Mouse (Mus musculus): Measurements from ENCODE around the gene Id1. TPM values are rescaled to one million over a fixed set of nuclear protein-coding genes. Genes with fewer than 3 reads are reported as not detected.

The Id1 gene
- 101 and 109 TPM in 2 replicates for polyA plus RNA-seq (2014; fragmentation: Nextera tagmentation; extraction: Ambion mirVana)

GRCm38 (mm10) chr2:152736090-152736601 lies at the start of gene Id1:
Gene Id1, plus strand, starts transcription at chr2:152736251.
- WGBS, result under 1% methylated on average over 28 of the region's 28 CpGs
- Histone ChIP-seq H3K4me1 (replicated peaks; ENCODE audit: control insufficient read depth, insufficient read depth, low read length) (peaks cover 47% of the 10 kb centered on the region), H3K27ac (ENCODE audit: low read depth) (peak within 1 kb of the TSS; percentile 99)

GRCm38 (mm10) chr2:152686399-152686798 lies 49.7 kb upstream of the Id1 start:
- H3K4me3 ChIP-seq (ENCODE audit: low read depth, low read length), result peak overlapping the region; percentile 32
- H3K9ac ChIP-seq (ENCODE audit: low read length), result 0 out of 2 replicates have a peak overlapping the region, but pooled peaks have one; percentile 25
- DNase-seq (ENCODE audit: low spot score) (no peak), ATAC-seq (replicated peaks; ENCODE audit: low FRiP score, low TSS enrichment, low read depth) (peak; percentile 9; the same call in 1 of the 2 replicates)
- H3K9me3 ChIP-seq (ENCODE audit: control insufficient read depth, low read length), result peaks cover 12% of the 10 kb centered on the region; the same call in 1 of the 2 replicates
- 63% methylated on average over 12 of the region's 12 CpGs for WGBS
- peak overlapping the region; percentile 46 for H3K4me2 ChIP-seq (ENCODE audit: low read length)
- no peaks in the 10 kb centered on the region for H3K27me3 ChIP-seq (replicated peaks; ENCODE audit: control insufficient read depth, insufficient read depth, low read length)
- H3K4me1 ChIP-seq (replicated peaks; ENCODE audit: control insufficient read depth, insufficient read depth, low read length), result no peaks in the 10 kb centered on the region; the same call in 1 of the 2 replicates
- peak overlapping the region; percentile 47; the same call in 1 of the 2 replicates for H3K27ac ChIP-seq (ENCODE audit: low read depth)
- peaks cover 95% of the 10 kb centered on the region for H3K36me3 ChIP-seq (ENCODE audit: control insufficient read depth, insufficient read depth, low read length)

More at GRCm38 (mm10) chr2:152736090-152736601, at the start of gene Id1:
- H3K9ac ChIP-seq (ENCODE audit: low read length), result peak within 1 kb of the TSS; percentile 91
- H3K4me2 ChIP-seq (ENCODE audit: low read length), result peak within 1 kb of the TSS; percentile 85
- peak within 1 kb of the TSS; percentile 67 for H3K4me3 ChIP-seq (ENCODE audit: low read depth, low read length)
- H3K27me3 ChIP-seq (replicated peaks; ENCODE audit: control insufficient read depth, insufficient read depth, low read length), result no peaks in the 10 kb centered on the region
- H3K9me3 ChIP-seq (ENCODE audit: control insufficient read depth, low read length), result no peaks in the 10 kb centered on the region
- peak; percentile 98 for DNase-seq (ENCODE audit: low spot score)
- 0 out of 2 replicates have a peak, but pooled peaks cover 3% of the 10 kb centered on the region for H3K36me3 ChIP-seq (ENCODE audit: control insufficient read depth, insufficient read depth, low read length)
- ATAC-seq (replicated peaks; ENCODE audit: low FRiP score, low TSS enrichment, low read depth), result peak; percentile 66

GRCm38 (mm10) chr2:152686806-152687267 lies 49.2 kb upstream of the Id1 start, which contains the start of gene Mcts2:
Gene Mcts2, plus strand, starts transcription at chr2:152687035.
- DNase-seq (ENCODE audit: low spot score) (peak; percentile 89), ATAC-seq (replicated peaks; ENCODE audit: low FRiP score, low TSS enrichment, low read depth) (peak; percentile 95)
- Histone ChIP-seq H3K4me1 (replicated peaks; ENCODE audit: control insufficient read depth, insufficient read depth, low read length) (no peaks in the 10 kb centered on the region; the same call in 1 of the 2 replicates), H3K36me3 (ENCODE audit: control insufficient read depth, insufficient read depth, low read length) (peaks cover 90% of the 10 kb centered on the region), H3K4me3 (ENCODE audit: low read depth, low read length) (peak within 1 kb of the TSS; percentile 32), H3K9me3 (ENCODE audit: control insufficient read depth, low read length) (peaks cover 12% of the 10 kb centered on the region; the same call in 1 of the 2 replicates), H3K27me3 (replicated peaks; ENCODE audit: control insufficient read depth, insufficient read depth, low read length) (no peaks in the 10 kb centered on the region), H3K27ac (ENCODE audit: low read depth) (peak within 1 kb of the TSS; percentile 47; the same call in 1 of the 2 replicates), H3K4me2 (ENCODE audit: low read length) (peak within 1 kb of the TSS; percentile 54), H3K9ac (ENCODE audit: low read length) (peak within 1 kb of the TSS; percentile 25)
- WGBS, result 52% methylated on average over 45 of the region's 45 CpGs

- DNase-seq (ENCODE audit: low spot score) (no peak), ATAC-seq (replicated peaks; ENCODE audit: low FRiP score, low TSS enrichment, low read depth) (no peak)
- peaks cover 4% of the 10 kb centered on the region; the same call in 1 of the 2 replicates for H3K9me3 ChIP-seq (ENCODE audit: control insufficient read depth, low read length)
Observed at GRCm38 (mm10) chr2:152691564-152692217, 44.4 kb upstream of the Id1 start.

GRCm38 (mm10) chr2:152693233-152693632 lies 42.8 kb upstream of the Id1 start:
- no peaks in the 10 kb centered on the region for H3K9me3 ChIP-seq (ENCODE audit: control insufficient read depth, low read length)
- peak; percentile 86 for DNase-seq (ENCODE audit: low spot score)
- peak overlapping the region; percentile 40 for H3K4me2 ChIP-seq (ENCODE audit: low read length)
- H3K27ac ChIP-seq (ENCODE audit: low read depth), result peak overlapping the region; percentile 35; the same call in 1 of the 2 replicates
- 15% methylated on average over 9 of the region's 9 CpGs for WGBS
- H3K27me3 ChIP-seq (replicated peaks; ENCODE audit: control insufficient read depth, insufficient read depth, low read length), result no peaks in the 10 kb centered on the region
- peak overlapping the region; percentile 11; the same call in 1 of the 2 replicates for H3K9ac ChIP-seq (ENCODE audit: low read length)
- no peak overlapping the region for H3K4me3 ChIP-seq (ENCODE audit: low read depth, low read length)
- 0 out of 2 replicates have a peak, but pooled peaks have one; percentile 24 for ATAC-seq (replicated peaks; ENCODE audit: low FRiP score, low TSS enrichment, low read depth)
- peaks cover 3% of the 10 kb centered on the region; the same call in 1 of the 2 replicates for H3K4me1 ChIP-seq (replicated peaks; ENCODE audit: control insufficient read depth, insufficient read depth, low read length)
- peaks cover 62% of the 10 kb centered on the region for H3K36me3 ChIP-seq (ENCODE audit: control insufficient read depth, insufficient read depth, low read length)

More at GRCm38 (mm10) chr2:152691564-152692217, 44.4 kb upstream of the Id1 start:
- H3K4me1 ChIP-seq (replicated peaks; ENCODE audit: control insufficient read depth, insufficient read depth, low read length), result peaks cover 3% of the 10 kb centered on the region; the same call in 1 of the 2 replicates
- H3K4me2 ChIP-seq (ENCODE audit: low read length), result no peak overlapping the region
- peaks cover 67% of the 10 kb centered on the region for H3K36me3 ChIP-seq (ENCODE audit: control insufficient read depth, insufficient read depth, low read length)
- no peak overlapping the region for H3K4me3 ChIP-seq (ENCODE audit: low read depth, low read length)
- WGBS, result 75% methylated on average over 7 of the region's 7 CpGs
- no peaks in the 10 kb centered on the region for H3K27me3 ChIP-seq (replicated peaks; ENCODE audit: control insufficient read depth, insufficient read depth, low read length)
- no peak overlapping the region for H3K27ac ChIP-seq (ENCODE audit: low read depth)
- H3K9ac ChIP-seq (ENCODE audit: low read length), result no peak overlapping the region

- ATAC-seq (replicated peaks; ENCODE audit: low FRiP score, low TSS enrichment, low read depth), result no peak
- DNase-seq (ENCODE audit: low spot score), result no peak
- peaks cover 3% of the 10 kb centered on the region; the same call in 1 of the 2 replicates for H3K4me1 ChIP-seq (replicated peaks; ENCODE audit: control insufficient read depth, insufficient read depth, low read length)
- H3K27me3 ChIP-seq (replicated peaks; ENCODE audit: control insufficient read depth, insufficient read depth, low read length), result no peaks in the 10 kb centered on the region
- H3K9me3 ChIP-seq (ENCODE audit: control insufficient read depth, low read length), result no peaks in the 10 kb centered on the region
- no peak overlapping the region; the same call in 1 of the 2 replicates for H3K9ac ChIP-seq (ENCODE audit: low read length)
- no peak overlapping the region for H3K4me3 ChIP-seq (ENCODE audit: low read depth, low read length)
- peaks cover 62% of the 10 kb centered on the region for H3K36me3 ChIP-seq (ENCODE audit: control insufficient read depth, insufficient read depth, low read length)
- 87% methylated on average over 13 of the region's 13 CpGs for WGBS
- peak overlapping the region; percentile 35; the same call in 1 of the 2 replicates for H3K27ac ChIP-seq (ENCODE audit: low read depth)
- peak overlapping the region; percentile 40 for H3K4me2 ChIP-seq (ENCODE audit: low read length)
Observed at GRCm38 (mm10) chr2:152693735-152694134, 42.3 kb upstream of the Id1 start.

- 71% methylated on average over 7 of the region's 7 CpGs for WGBS
- H3K9ac ChIP-seq (ENCODE audit: low read length), result no peak overlapping the region
- H3K36me3 ChIP-seq (ENCODE audit: control insufficient read depth, insufficient read depth, low read length), result peaks cover 61% of the 10 kb centered on the region
- no peak overlapping the region for H3K4me3 ChIP-seq (ENCODE audit: low read depth, low read length)
- H3K4me2 ChIP-seq (ENCODE audit: low read length), result no peak overlapping the region
- ATAC-seq (replicated peaks; ENCODE audit: low FRiP score, low TSS enrichment, low read depth), result no peak
- H3K9me3 ChIP-seq (ENCODE audit: control insufficient read depth, low read length), result no peaks in the 10 kb centered on the region
- H3K4me1 ChIP-seq (replicated peaks; ENCODE audit: control insufficient read depth, insufficient read depth, low read length), result peaks cover 3% of the 10 kb centered on the region; the same call in 1 of the 2 replicates
- H3K27me3 ChIP-seq (replicated peaks; ENCODE audit: control insufficient read depth, insufficient read depth, low read length), result no peaks in the 10 kb centered on the region
- no peak overlapping the region for H3K27ac ChIP-seq (ENCODE audit: low read depth)
- DNase-seq (ENCODE audit: low spot score), result no peak
Observed at GRCm38 (mm10) chr2:152694708-152695107, 41.3 kb upstream of the Id1 start.

GRCm38 (mm10) chr2:152696016-152696415 lies 40.0 kb upstream of the Id1 start:
- H3K4me2 ChIP-seq (ENCODE audit: low read length), result no peak overlapping the region
- ATAC-seq (replicated peaks; ENCODE audit: low FRiP score, low TSS enrichment, low read depth), result no peak
- H3K27me3 ChIP-seq (replicated peaks; ENCODE audit: control insufficient read depth, insufficient read depth, low read length), result no peaks in the 10 kb centered on the region
- no peaks in the 10 kb centered on the region for H3K9me3 ChIP-seq (ENCODE audit: control insufficient read depth, low read length)
- H3K4me1 ChIP-seq (replicated peaks; ENCODE audit: control insufficient read depth, insufficient read depth, low read length), result peaks cover 3% of the 10 kb centered on the region; the same call in 1 of the 2 replicates
- peaks cover 62% of the 10 kb centered on the region for H3K36me3 ChIP-seq (ENCODE audit: control insufficient read depth, insufficient read depth, low read length)
- WGBS, result 65% methylated on average over 10 of the region's 10 CpGs
- H3K9ac ChIP-seq (ENCODE audit: low read length), result peak overlapping the region; percentile 55
- no peak overlapping the region for H3K4me3 ChIP-seq (ENCODE audit: low read depth, low read length)
- no peak for DNase-seq (ENCODE audit: low spot score)
- peak overlapping the region; percentile 74; the same call in 1 of the 2 replicates for H3K27ac ChIP-seq (ENCODE audit: low read depth)
